In the genomic region with DNA sequence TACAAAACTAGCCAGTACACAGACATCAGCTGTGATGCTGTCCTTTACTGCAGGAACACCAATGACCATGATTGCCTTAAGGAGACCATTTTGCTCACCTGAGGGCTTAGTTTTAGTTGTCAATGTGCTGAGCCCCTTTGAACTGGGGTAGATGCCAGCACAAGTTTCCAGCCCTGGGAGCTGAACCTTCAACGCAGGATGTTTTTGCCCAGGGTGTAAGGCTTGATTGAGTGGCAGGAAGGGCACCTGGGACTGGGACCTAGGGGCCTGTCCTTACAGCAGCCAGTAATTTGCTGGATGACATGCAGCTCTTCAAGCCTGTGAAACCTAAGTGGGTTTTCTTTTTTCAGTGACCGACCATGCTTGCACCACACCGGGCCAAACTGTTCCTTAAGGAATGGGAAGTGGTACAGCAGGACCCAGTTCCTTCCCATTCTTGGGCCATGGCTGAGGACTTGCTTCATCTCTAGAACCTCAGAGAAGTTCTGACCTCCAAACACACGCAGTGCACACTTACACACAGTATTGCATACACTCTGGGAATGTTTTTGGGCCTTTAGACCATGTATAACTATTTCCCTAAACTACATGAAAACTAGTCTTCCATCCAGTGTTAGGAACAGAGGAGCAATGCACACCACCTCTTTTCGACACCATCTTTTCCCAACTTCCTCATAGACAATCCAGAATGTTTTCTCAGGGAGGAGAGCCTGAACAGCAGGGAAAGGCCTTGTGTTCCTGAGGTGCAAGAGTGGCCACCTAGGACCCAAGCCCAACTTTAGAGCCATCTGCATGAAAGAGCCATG, we compare ENCODE assay signal across 8 mouse cellular contexts. TPM values are rescaled to one million over a fixed set of nuclear protein-coding genes. Genes with fewer than 3 reads are reported as not detected.
A peak's percentile ranks its signal among the peaks of the same experiment; 100 is the strongest.
DNase-seq lines count a peak whose midpoint lies in the region; ATAC-seq lines count a peak whose summit lies in the region.

No protein-coding gene starts in this region.

- no peak overlapping the region for H3K9ac ChIP-seq in limb, embryonic 15.5 days

- no peak for ATAC-seq in limb, embryonic 15.5 days (ENCODE audit: insufficient number of reproducible peaks, low FRiP score, low TSS enrichment, low read depth)

- peaks cover 30% of the 10 kb centered on the region for H3K4me1 ChIP-seq in limb, embryonic 15.5 days

- H3K4me3 ChIP-seq in limb, embryonic 15.5 days = no peak overlapping the region

- no peak overlapping the region for H3K4me2 ChIP-seq in limb, embryonic 15.5 days

- H3K27me3 ChIP-seq in limb, embryonic 15.5 days = no peaks in the 10 kb centered on the region

- H3K27ac ChIP-seq in limb, embryonic 15.5 days = peak overlapping the region; percentile 75

- peak; percentile 26 for DNase-seq in thymus, postnatal 14 days
- DNase-seq in thymus, postnatal 0 days (ENCODE audit: low spot score) = no peak
- DNase-seq in embryo, embryonic 11.5 days (ENCODE audit: low read depth, low spot score) = peak; percentile 43
- DNase-seq in heart, postnatal 10 days = peak; percentile 53 to 71
- DNase-seq in neural tube, embryonic 10.5 days (ENCODE audit: extremely low spot score, low spot score) = peak; percentile 49
- no peak for DNase-seq in layer of hippocampus, adult 8-10 months (ENCODE audit: low spot score in 2 of 2)
- no peak for DNase-seq in urinary bladder, adult 18-20 months (ENCODE audit: low spot score in 2 of 2)

- intact Hi-C loops in heart, postnatal 10 days (cut with DNase I) = no loop called here

- no peaks in the 10 kb centered on the region for H3K9me3 ChIP-seq in limb, embryonic 15.5 days

- H3K36me3 ChIP-seq in limb, embryonic 15.5 days = peaks cover 36% of the 10 kb centered on the region

- WGBS in limb, embryonic 15.5 days = 30% methylated on average over 5 of the region's 5 CpGs

RNA-seq across cellular contexts. Expression of a gene that starts 23.8 kb away (rescaled TPM):
- 38.0 and 40.9 TPM in 2 replicates for polyA plus RNA-seq in thymus, postnatal 0 days (2015; fragmentation: Nextera tagmentation; extraction: Ambion mirVana)
- 10 to 100 TPM; 63.4 to 65.7 TPM for total RNA-seq in heart, postnatal 10 days (2021)
- 81.6 and 85.1 TPM in 2 replicates for polyA plus RNA-seq in limb, embryonic 15.5 days (2015; fragmentation: Nextera tagmentation; extraction: Ambion mirVana)
- total RNA-seq in layer of hippocampus, adult 8-10 months (2022) = 10 to 100 TPM; 77.7 to 94.4 (median 88.1) TPM

RNA-seq across cellular contexts. Expression of a gene that starts 54.3 kb away (rescaled TPM):
- 9.7 and 10.2 TPM in 2 replicates for polyA plus RNA-seq in thymus, postnatal 0 days (2015; fragmentation: Nextera tagmentation; extraction: Ambion mirVana)
- 10 to 100 TPM; 77.0 to 79.2 TPM for total RNA-seq in heart, postnatal 10 days (2021)
- 59.4 and 64.3 TPM in 2 replicates for polyA plus RNA-seq in limb, embryonic 15.5 days (2015; fragmentation: Nextera tagmentation; extraction: Ambion mirVana)
- 10 to 100 TPM; 30.4 to 40.5 (median 33.1) TPM for total RNA-seq in layer of hippocampus, adult 8-10 months (2022)

Comparison
In these comparisons a context has a peak if more than half of its experiments do, and no peak if none do; other contexts are left out.
1. DNase-seq: peak in thymus, postnatal 14 days (single experiment), embryo, embryonic 11.5 days (single experiment), heart, postnatal 10 days (2 of 2) and neural tube, embryonic 10.5 days (single experiment); none in thymus, postnatal 0 days (single experiment), layer of hippocampus, adult 8-10 months (0 of 2) and urinary bladder, adult 18-20 months (0 of 2).